Mouse (Mus musculus) CH12.LX (cell line): Measurements from ENCODE around the gene Gm19345.

Experiments used
- CTCF ChIP-seq, 2 experiments: IDR thresholded peaks in 1 of 2; conservative IDR thresholded peaks in 1 of 2; 2 replicates each; pipeline ENCODE4 v1.5.1; 2011 to 2012; ENCODE audit warnings: low read depth in 2 of 2, low read length in 2 of 2, improper control_type of control experiment in 1 of 2, inconsistent platforms in 1 of 2, mild to moderate bottlenecking in 1 of 2, moderate library complexity in 1 of 2
- EP300 ChIP-seq: IDR thresholded peaks from 2 replicates; pipeline ENCODE4 v1.6.1; 2011; ENCODE audit warnings: low read length, improper control_type of control experiment
- HCFC1 ChIP-seq: IDR thresholded peaks from 2 replicates; pipeline ENCODE4 v1.6.1; 2012; ENCODE audit warnings: low read depth, mild to moderate bottlenecking, inconsistent platforms, low read length, improper control_type of control experiment
- MAX ChIP-seq: IDR thresholded peaks from 2 replicates; pipeline ENCODE4 v1.6.1; 2011; ENCODE audit warnings: low read length, improper control_type of control experiment
- MXI1 ChIP-seq: IDR thresholded peaks from 2 replicates; pipeline ENCODE4 v1.6.1; 2011; ENCODE audit warnings: mild to moderate bottlenecking, low read depth, low read length, improper control_type of control experiment
- NRF1 ChIP-seq: IDR thresholded peaks from 2 replicates; pipeline ENCODE4 v1.6.1; 2014; ENCODE audit warnings: low read depth, mild to moderate bottlenecking, inconsistent platforms, low read length, improper control_type of control experiment, moderate library complexity
- POLR2A ChIP-seq: IDR thresholded peaks from 2 replicates; pipeline ENCODE4 v1.6.1; 2011; ENCODE audit warnings: low read depth, mild to moderate bottlenecking, improper control_type of control experiment, low read length
- SIN3A ChIP-seq: IDR thresholded peaks from 2 replicates; pipeline ENCODE4 v1.6.1; 2012; ENCODE audit warnings: low read length, improper control_type of control experiment, inconsistent platforms
- USF1 ChIP-seq: IDR thresholded peaks from 2 replicates; pipeline ENCODE4 v1.6.1; 2014; ENCODE audit warnings: low read depth, mild to moderate bottlenecking, inconsistent platforms, low read length, improper control_type of control experiment

GRCm38 (mm10) chr7:19865246-19866036 is 13.6 kb downstream of the Gm19345 start:
- no peak for TF ChIP-seq NRF1
- no peak for TF ChIP-seq CTCF (conservative IDR thresholded peaks at IDR 0.05 in 1 of 2, IDR thresholded peaks at IDR 0.05 in 1 of 2; ENCODE audit: low read depth in 2 of 2, low read length in 2 of 2)
- TF ChIP-seq EP300 = no peak
- no peak for TF ChIP-seq SIN3A
- TF ChIP-seq MAX = no peak
- no peak for TF ChIP-seq USF1
- TF ChIP-seq HCFC1 = no peak
- no peak for TF ChIP-seq MXI1
- TF ChIP-seq POLR2A = no peak
